Mouse (Mus musculus) megakaryocyte, embryonic 14.5 days (primary cell): ENCODE measurements around the gene Rep15.

Experiments
- FLI1 ChIP-seq: IDR thresholded peaks from 2 replicates; pipeline ENCODE4 v1.6.1; 2012; ENCODE audit warnings: low read length, inconsistent platforms, mixed read lengths
- GATA1 ChIP-seq: IDR thresholded peaks from 3 replicates; pipeline ENCODE4 v1.6.1; 2012; ENCODE audit warnings: mixed read lengths, low read length, inconsistent platforms, borderline replicate concordance

DNA sequence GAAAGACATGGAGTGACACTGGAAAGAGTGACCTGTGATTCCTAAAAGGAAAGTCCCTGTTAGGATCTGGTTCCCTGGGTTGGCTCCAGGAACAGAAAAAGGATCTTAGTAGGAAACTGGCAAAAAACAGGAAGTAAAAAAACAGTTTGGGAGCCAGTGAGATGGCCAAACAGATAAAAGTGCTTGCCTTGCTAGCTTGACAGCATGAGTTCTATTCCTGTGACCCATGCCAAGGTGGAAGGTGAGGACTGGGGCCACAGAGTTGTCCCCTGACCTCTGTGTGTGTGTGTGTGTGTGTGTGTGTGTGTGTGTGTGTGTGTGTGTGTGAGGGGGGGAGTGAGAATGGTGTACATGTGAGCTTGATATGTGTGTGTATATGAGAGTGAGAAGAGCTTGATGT is 8.8 kb upstream of the Rep15 start:
- TF ChIP-seq GATA1 (no peak), FLI1 (no peak)
